Mouse (Mus musculus) naive thymus-derived CD4-positive, alpha-beta T cell, adult 2 months (primary cell): ENCODE data around the gene Myd88.
"Not testable (repeated sequence)": the region's sequence is repeated elsewhere in the genome, so short reads cannot be mapped to it uniquely, and the experiment has no call there.

Experiments
- DNase-seq: peaks from one replicate; pipeline ENCODE4 v3.0.0-alpha.2; 2011; ENCODE audit warnings: low read depth

Myd88 gene

DNA sequence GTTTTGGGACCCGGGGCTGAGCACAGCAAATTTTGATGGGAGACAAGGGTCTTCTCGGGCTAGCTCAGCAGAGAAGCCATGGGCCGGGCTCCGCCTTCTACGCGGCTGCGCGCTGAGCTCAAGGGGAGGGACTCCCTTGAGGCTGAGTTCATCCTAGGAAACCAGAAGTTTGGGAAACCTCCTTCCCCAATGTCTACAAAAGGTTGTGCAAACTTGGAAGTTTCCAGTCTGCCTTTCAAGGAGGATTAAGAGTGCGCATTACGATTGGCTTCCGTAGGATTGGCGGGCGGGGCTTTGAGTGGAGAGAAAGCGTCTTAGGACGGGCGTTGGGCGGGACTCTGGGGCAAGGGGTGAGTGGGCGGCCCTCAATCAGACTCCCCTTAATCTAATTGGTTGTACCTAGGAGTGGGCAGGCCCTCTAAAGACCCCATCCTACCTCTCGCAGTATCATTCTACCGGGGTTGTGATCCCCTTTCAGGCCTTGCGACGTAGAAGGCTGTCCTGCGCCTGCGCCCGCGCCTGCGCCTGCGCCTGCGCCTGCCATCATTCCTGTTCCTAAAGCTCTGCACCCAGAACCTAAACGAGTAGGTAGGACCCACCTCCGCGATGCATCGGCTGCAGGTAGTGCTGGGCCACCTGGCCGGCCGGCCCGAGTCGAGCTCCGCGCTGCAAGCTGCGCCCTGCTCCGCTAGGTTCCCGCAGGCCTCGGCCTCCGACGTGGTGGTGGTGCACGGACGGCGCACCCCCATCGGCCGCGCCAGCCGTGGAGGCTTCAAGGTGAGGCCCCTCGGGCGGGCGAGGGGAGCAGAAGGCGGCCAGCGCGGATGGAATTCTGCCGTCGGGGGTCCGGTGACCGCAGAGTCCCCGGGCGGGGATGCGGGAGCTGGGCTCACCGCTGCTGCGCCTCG is at the start of gene Myd88:
Gene Myd88, minus strand, starts transcription at position 503 of the 908 bp plus-strand sequence.
- peak; percentile 96 for DNase-seq

GRCm38 (mm10) chr9:119390214-119390613 is 49.0 kb upstream of the Myd88 start:
- DNase-seq = no peak

- no peak for DNase-seq
Observed at GRCm38 (mm10) chr9:119388956-119389355, 47.7 kb upstream of the Myd88 start.

GRCm38 (mm10) chr9:119382603-119383002 is 41.4 kb upstream of the Myd88 start:
- DNase-seq = no peak

GRCm38 (mm10) chr9:119378231-119378630 is 37.0 kb upstream of the Myd88 start:
- DNase-seq = no peak

DNA sequence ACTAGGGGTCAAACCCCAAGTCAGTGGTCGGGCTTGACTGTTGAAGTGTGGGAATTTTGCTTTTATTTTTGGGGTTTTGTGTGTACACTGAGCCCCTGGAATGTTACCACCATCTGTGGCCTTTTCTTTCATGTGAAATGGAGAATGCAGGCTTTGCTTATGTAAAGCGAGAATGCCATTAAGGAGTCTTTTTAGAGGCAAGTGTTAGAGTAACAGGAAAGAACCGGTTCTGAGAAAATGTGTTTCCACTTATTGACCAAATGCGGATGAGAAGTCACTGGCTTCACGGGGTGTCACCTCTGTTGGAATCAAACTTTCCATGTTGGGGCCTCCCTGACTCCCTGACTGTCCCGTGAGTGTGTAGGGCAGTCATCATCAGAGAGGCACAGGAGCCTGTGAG is 34.3 kb upstream of the Myd88 start:
- no peak for DNase-seq

- no peak for DNase-seq
Observed at GRCm38 (mm10) chr9:119375008-119375407, 33.8 kb upstream of the Myd88 start.

- DNase-seq = no peak
Observed at GRCm38 (mm10) chr9:119371251-119371650, 30.0 kb upstream of the Myd88 start.

GRCm38 (mm10) chr9:119370770-119371169 is 29.6 kb upstream of the Myd88 start:
- DNase-seq = not testable (repeated sequence)

DNA sequence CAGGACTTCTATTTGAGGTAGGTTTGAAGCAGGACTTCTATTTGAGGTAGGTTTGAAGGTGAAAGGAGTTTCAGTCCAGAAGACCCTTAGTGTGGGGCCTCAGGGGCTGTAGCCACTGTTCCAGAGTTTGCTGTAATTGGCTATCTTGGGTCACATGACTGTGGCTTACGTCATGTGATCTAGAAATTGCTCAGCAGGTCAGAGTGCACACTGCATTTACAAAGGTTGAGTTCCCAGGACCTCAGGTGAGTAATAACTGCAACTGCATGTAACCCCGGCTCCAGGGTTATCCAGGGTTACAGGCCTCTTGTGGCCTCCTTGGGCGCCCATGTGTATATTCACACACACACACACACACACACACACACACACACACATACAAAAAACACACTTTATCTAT is 27.2 kb upstream of the Myd88 start:
- no peak for DNase-seq

- DNase-seq = no peak
Observed at GRCm38 (mm10) chr9:119365284-119365683, 24.1 kb upstream of the Myd88 start, which contains the start of gene Slc22a14. Gene Slc22a14, minus strand, starts transcription at chr9:119365553.

DNA sequence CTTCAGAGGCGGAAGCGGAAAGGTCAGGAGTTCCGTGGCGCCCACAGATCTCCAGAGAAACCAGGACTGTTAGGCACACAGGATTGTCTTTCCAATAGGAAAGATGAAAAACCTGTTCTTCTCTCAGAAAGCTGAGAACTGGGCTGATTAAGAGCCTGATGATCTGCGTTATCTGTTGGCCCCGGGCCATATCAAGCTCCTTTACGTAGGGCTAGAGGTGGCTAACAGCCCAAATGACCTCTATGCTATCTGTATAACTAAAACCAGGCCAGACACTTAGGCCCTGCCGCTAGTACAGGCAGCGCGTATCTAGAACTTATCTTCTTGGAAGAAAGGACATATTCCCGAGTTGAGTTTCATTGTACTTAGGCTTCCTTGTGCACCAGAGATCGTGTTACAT is 22.0 kb upstream of the Myd88 start:
- no peak for DNase-seq

- no peak for DNase-seq
Observed at GRCm38 (mm10) chr9:119361416-119361815, 20.2 kb upstream of the Myd88 start.

DNA sequence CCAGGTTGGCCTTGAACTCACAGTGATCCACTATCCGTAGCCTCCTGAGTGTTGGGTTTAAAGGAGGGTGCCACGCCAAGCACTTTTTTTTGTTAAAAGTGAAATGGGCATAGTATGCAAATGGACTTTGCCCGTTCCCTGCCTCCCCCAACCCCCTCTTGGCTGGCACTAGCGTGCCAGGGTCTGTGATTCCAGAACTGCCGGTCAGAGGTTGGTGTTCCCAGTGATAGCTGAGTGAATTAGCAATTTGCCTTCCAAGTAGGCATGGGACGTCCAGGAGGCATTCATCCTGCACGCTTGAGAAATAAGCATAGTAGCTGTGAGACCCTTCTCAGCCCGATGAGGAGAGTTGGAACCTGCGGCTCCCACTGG is 16.8 kb upstream of the Myd88 start:
- no peak for DNase-seq

GRCm38 (mm10) chr9:119357331-119358057 is 16.3 kb upstream of the Myd88 start, which contains the start of gene Xylb:
Gene Xylb, plus strand, starts transcription at chr9:119357381.
- DNase-seq = peak; percentile 73

GRCm38 (mm10) chr9:119355943-119356342 is 14.7 kb upstream of the Myd88 start:
- DNase-seq = no peak

DNA sequence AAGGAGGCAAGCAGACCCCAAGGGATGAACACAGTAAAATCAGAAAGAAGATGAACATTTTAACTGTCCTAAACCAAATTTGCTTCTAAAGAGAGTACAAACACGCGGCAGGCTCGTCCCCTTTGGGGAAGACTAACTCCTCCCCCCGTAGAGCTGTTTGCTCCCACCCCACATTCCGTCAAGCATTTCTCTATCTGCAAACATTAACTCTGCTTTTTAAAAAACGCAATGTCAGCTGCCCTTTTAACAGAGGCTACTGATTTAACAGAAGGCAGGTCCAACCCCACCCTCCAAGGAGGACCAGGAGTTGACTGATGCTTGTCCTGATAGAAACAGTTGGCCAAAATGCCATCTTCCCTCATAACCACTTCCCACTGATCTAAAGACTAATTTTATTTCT is 12.7 kb upstream of the Myd88 start:
- DNase-seq = no peak

GRCm38 (mm10) chr9:119352060-119352459 is 10.8 kb upstream of the Myd88 start:
- DNase-seq = peak; percentile 83

GRCm38 (mm10) chr9:119350947-119351705 is 9.9 kb upstream of the Myd88 start:
- no peak for DNase-seq

GRCm38 (mm10) chr9:119350531-119350930 is 9.3 kb upstream of the Myd88 start:
- DNase-seq = no peak

GRCm38 (mm10) chr9:119346376-119346775 is 5.2 kb upstream of the Myd88 start:
- DNase-seq = no peak

- no peak for DNase-seq
Observed at GRCm38 (mm10) chr9:119342728-119343127, 1.5 kb upstream of the Myd88 start.
